Mouse (Mus musculus): ENCODE data around the gene 4933430I17Rik. TPM values are rescaled to one million over a fixed set of nuclear protein-coding genes. Genes with fewer than 3 reads are reported as not detected.

4933430I17Rik gene
- total and polyA plus RNA-seq, 3 experiments = 0.30 to 1.8 (median 0.52) TPM

GRCm38 (mm10) chr4:62509946-62510345 is 15.2 kb upstream of the 4933430I17Rik start:
- in situ Hi-C loops (cut with MboI; ENCODE audit: low pct_ligation_motif_present, low pct_unique_long_range_greater_than_20kb, low sequenced_read_pairs) = loop anchor here (5.0 to 10.0 kb wide), 3 partner anchors 83 to 165 kb away; partner anchors contain the start of genes Cdc26 and Prpf4
- Histone ChIP-seq H3K79me2 (replicated peaks; ENCODE audit: control insufficient read depth, extremely low read depth, insufficient read depth, poor library complexity, severe bottlenecking) (no peaks in the 10 kb centered on the region), H3K27me3 (replicated peaks) (no peaks in the 10 kb centered on the region), H3K27ac (ENCODE audit: insufficient read depth, low read depth) (no peak overlapping the region), H3K4me3 (replicated peaks in 1 of 3; ENCODE audit: low read depth in 2 of 3, low read length in 2 of 3, poor library complexity in 1 of 3) (no peak overlapping the region), H3K4me1 (ENCODE audit: control insufficient read depth in 1 of 2, insufficient read depth in 2 of 2) (no peaks in the 10 kb centered on the region), H3K4me2 (ENCODE audit: insufficient read depth, low read depth, poor library complexity, severe bottlenecking) (no peak overlapping the region), H3K9me3 (replicated peaks; ENCODE audit: low read length) (no peaks in the 10 kb centered on the region), H3K9ac (ENCODE audit: insufficient read depth, low read depth) (no peak overlapping the region), H3K36me3 (replicated peaks in 1 of 2; ENCODE audit: control insufficient read depth in 1 of 2, insufficient read depth in 1 of 2, low read length in 1 of 2) (peaks cover 63 to 76% of the 10 kb centered on the region in 2 experiments)
- TF ChIP-seq ZMIZ1 (IDR thresholded peaks at IDR 0.05; ENCODE audit: low read depth, low read length) = no peak
- no peak for TF ChIP-seq MXI1 (IDR thresholded peaks at IDR 0.05; ENCODE audit: low read depth, low read length)
- TF ChIP-seq MAZ (IDR thresholded peaks at IDR 0.05; ENCODE audit: low read depth, low read length) = no peak
- TF ChIP-seq JUN (IDR thresholded peaks at IDR 0.05; ENCODE audit: insufficient read depth, low read depth, low read length) = no peak
- TF ChIP-seq POLR2AphosphoS2 (IDR thresholded peaks at IDR 0.05; ENCODE audit: low read depth, low read length) = no peak
- TF ChIP-seq GABPA (IDR thresholded peaks at IDR 0.05; ENCODE audit: insufficient replicate concordance, low read depth, low read length) = no peak
- TF ChIP-seq ZKSCAN1 (IDR thresholded peaks at IDR 0.05; ENCODE audit: borderline replicate concordance, low read depth, low read length) = no peak
- TF ChIP-seq RCOR1 (conservative IDR thresholded peaks at IDR 0.05; ENCODE audit: low read depth, low read length) = no peak
- TF ChIP-seq IRF4 (IDR thresholded peaks at IDR 0.05; ENCODE audit: low read depth, low read length) = no peak
- TF ChIP-seq BHLHE40 (IDR thresholded peaks at IDR 0.05; ENCODE audit: low read depth, low read length) = no peak
- TF ChIP-seq HCFC1 (IDR thresholded peaks at IDR 0.05; ENCODE audit: low read depth, low read length) = no peak
- TF ChIP-seq CTCF (conservative IDR thresholded peaks at IDR 0.05 in 1 of 2, IDR thresholded peaks at IDR 0.05 in 1 of 2; ENCODE audit: low read depth in 2 of 2, low read length in 2 of 2) = no peak
- TF ChIP-seq USF2 (conservative IDR thresholded peaks at IDR 0.05; ENCODE audit: low read depth, low read length) = no peak
- no peak for TF ChIP-seq ELF1 (IDR thresholded peaks at IDR 0.05; ENCODE audit: low read depth, low read length)
- no peak for TF ChIP-seq ZNF384 (IDR thresholded peaks at IDR 0.05; ENCODE audit: low read depth, low read length)
- no peak for TF ChIP-seq ETS1 (conservative IDR thresholded peaks at IDR 0.05; ENCODE audit: low read depth, low read length)
- no peak for TF ChIP-seq MEF2A (IDR thresholded peaks at IDR 0.05; ENCODE audit: borderline replicate concordance, low read depth, low read length)
- dilution Hi-C loops (cut with MboI; ENCODE audit: extremely low pct_ligation_motif_present, extremely low pct_unique_long_range_greater_than_20kb, low sequenced_read_pairs) = no loop called here
- DNase-seq (ENCODE audit: extremely low read depth) = no peak

- no peak overlapping the region for H3K9ac ChIP-seq (ENCODE audit: insufficient read depth, low read depth)
- H3K27me3 ChIP-seq (replicated peaks) = no peaks in the 10 kb centered on the region
- no peak overlapping the region for H3K27ac ChIP-seq (ENCODE audit: insufficient read depth, low read depth)
- no peak overlapping the region for H3K4me3 ChIP-seq (replicated peaks in 1 of 3; ENCODE audit: low read depth in 2 of 3, low read length in 2 of 3, poor library complexity in 1 of 3)
- dilution Hi-C loops (cut with MboI; ENCODE audit: extremely low pct_ligation_motif_present, extremely low pct_unique_long_range_greater_than_20kb, low sequenced_read_pairs) = no loop called here
- TF ChIP-seq UBTF (IDR thresholded peaks at IDR 0.05; ENCODE audit: low read depth, low read length) (no peak), HCFC1 (IDR thresholded peaks at IDR 0.05; ENCODE audit: low read depth, low read length) (no peak), MXI1 (IDR thresholded peaks at IDR 0.05; ENCODE audit: low read depth, low read length) (no peak), MYC (IDR thresholded peaks at IDR 0.05; ENCODE audit: low read depth, low read length) (no peak), TBP (conservative IDR thresholded peaks at IDR 0.05; ENCODE audit: low read depth, low read length) (no peak), E2F4 (IDR thresholded peaks at IDR 0.05; ENCODE audit: insufficient replicate concordance, low read depth, low read length) (no peak), TCF12 (IDR thresholded peaks at IDR 0.05; ENCODE audit: low read depth, low read length) (no peak), NRF1 (IDR thresholded peaks at IDR 0.05; ENCODE audit: low read depth, low read length) (no peak), SIN3A (IDR thresholded peaks at IDR 0.05; ENCODE audit: low read length) (no peak), ZC3H11A (IDR thresholded peaks at IDR 0.05; ENCODE audit: low read depth, low read length) (no peak), MAFK (IDR thresholded peaks at IDR 0.05; ENCODE audit: insufficient replicate concordance, low read length) (no peak), SMC3 (IDR thresholded peaks at IDR 0.05; ENCODE audit: low read depth, low read length) (no peak), POLR2AphosphoS2 (IDR thresholded peaks at IDR 0.05; ENCODE audit: low read depth, low read length) (no peak), POLR2A (IDR thresholded peaks at IDR 0.05; ENCODE audit: low read depth, low read length) (no peak), CHD1 (IDR thresholded peaks at IDR 0.05; ENCODE audit: low read depth, low read length) (no peak), KAT2A (IDR thresholded peaks at IDR 0.05; ENCODE audit: insufficient replicate concordance, low read length) (no peak)
- H3K4me2 ChIP-seq (ENCODE audit: insufficient read depth, low read depth, poor library complexity, severe bottlenecking) = no peak overlapping the region
- peaks cover 9 to 31% of the 10 kb centered on the region in 2 experiments for H3K4me1 ChIP-seq (ENCODE audit: control insufficient read depth in 1 of 2, insufficient read depth in 2 of 2)
- in situ Hi-C loops (cut with MboI; ENCODE audit: low pct_ligation_motif_present, low pct_unique_long_range_greater_than_20kb, low sequenced_read_pairs) = loop anchor here (10.0 kb wide), 1 partner anchor 169 kb away; no protein-coding TSS in a partner anchor
- H3K36me3 ChIP-seq (replicated peaks in 1 of 2; ENCODE audit: control insufficient read depth in 1 of 2, insufficient read depth in 1 of 2, low read length in 1 of 2) = peaks cover 50 to 69% of the 10 kb centered on the region in 2 experiments
- H3K9me3 ChIP-seq (replicated peaks; ENCODE audit: low read length) = no peaks in the 10 kb centered on the region
- H3K79me2 ChIP-seq (replicated peaks; ENCODE audit: control insufficient read depth, extremely low read depth, insufficient read depth, poor library complexity, severe bottlenecking) = no peaks in the 10 kb centered on the region; the same call in 1 of the 2 replicates
- DNase-seq (ENCODE audit: extremely low read depth) = no peak
These were observed 11.1 kb upstream of the 4933430I17Rik start for GRCm38 (mm10) chr4:62513998-62514506.
